Mouse (Mus musculus) embryonic fibroblast, embryonic 13.5 days (primary cell): ENCODE measurements at regions not wholly inside any gene's neighbourhood (a gene's known extent, or its start where the extent isn't known, plus 50 kb on each side); places are given as distances from the start of the nearest gene placed in this dataset.

Experiments
- CTCF ChIP-seq: IDR thresholded peaks from 2 replicates; pipeline ENCODE4 v1.5.1; 2011; ENCODE audit warnings: mild to moderate bottlenecking, control low read depth, low read length, moderate library complexity, borderline replicate concordance; ENCODE audit not compliant: insufficient read depth
- POLR2A ChIP-seq: IDR thresholded peaks from 2 replicates; pipeline ENCODE4 v1.6.1; 2011; ENCODE audit warnings: low read depth, mild to moderate bottlenecking, control low read depth, low read length, moderate library complexity

DNA sequence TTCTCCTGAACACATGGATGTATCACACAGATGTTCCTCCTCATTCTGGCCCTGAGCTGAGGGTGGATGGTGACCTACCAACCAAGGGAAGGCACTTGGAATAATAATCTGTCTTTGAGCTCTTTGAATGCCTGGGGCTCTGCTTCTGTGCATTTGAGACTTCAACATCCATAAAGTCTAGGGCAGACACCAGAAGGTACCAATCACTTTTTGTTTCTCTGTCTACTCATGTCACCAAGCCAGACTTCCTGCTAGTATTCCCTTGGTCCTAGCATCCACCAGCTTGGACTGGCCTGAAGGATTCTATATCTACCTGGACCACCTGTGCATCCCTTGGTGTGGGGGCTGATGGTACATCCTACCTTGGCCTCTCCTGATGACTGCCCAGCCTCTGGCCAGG is 291.7 kb downstream of the Gm9195 start:
- no peak for TF ChIP-seq CTCF
- no peak for TF ChIP-seq POLR2A
